8 mouse cellular contexts compared by ENCODE assay signal in the genomic region with DNA sequence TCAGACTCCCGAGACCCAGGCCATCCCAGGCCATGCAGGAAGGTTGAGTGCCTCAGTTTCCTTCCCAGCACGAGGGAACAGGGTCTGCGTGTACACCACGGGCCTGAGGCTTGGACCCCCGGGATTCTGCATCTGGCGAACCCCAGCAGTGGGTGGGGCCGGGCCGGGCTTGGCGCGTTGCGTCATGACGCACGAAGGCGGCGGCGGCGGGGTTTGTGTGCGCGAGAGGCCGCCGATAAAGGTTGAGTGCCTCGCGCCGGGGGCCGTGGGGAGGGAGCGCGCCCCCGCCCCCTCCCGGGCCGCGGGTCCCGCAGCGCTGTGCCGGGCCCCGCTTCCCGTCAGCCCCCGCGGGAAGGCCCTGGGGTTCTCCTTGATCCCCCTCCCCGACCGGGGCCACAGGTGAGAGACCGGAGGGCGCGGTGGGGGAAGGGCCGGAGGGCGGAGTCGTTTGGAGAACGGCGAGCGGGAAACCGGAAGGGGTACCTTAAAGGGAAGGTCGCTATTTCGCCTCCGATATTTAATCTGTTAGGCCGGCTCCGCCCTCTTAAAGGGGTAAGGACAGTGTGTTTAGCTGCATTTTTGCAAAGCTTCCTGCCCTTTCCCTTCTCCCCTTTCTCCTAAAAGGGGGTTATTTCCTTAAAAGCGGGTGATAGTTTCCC. TPM values are rescaled to one million over a fixed set of nuclear protein-coding genes. Genes with fewer than 3 reads are reported as not detected.
A peak's percentile ranks its signal among the peaks of the same experiment; 100 is the strongest.
DNase-seq lines count a peak whose midpoint lies in the region; ATAC-seq lines count a peak whose summit lies in the region.

A gene (plus strand): TSS at position 211 of the 659 bp plus-strand sequence.

- peak within 1 kb of the TSS; percentile 81 for H3K4me2 ChIP-seq in hindbrain, embryonic 11.5 days (replicated peaks; ENCODE audit: low read depth, low read length)

- H3K4me3 ChIP-seq in hindbrain, embryonic 11.5 days (ENCODE audit: low read depth, low read length) = peak within 1 kb of the TSS; percentile 65

- H3K9me3 ChIP-seq in hindbrain, embryonic 11.5 days (ENCODE audit: control insufficient read depth, low read length) = no peaks in the 10 kb centered on the region

- ATAC-seq in hindbrain, embryonic 11.5 days (ENCODE audit: low FRiP score) = peak; percentile 94

- no peaks in the 10 kb centered on the region for H3K27me3 ChIP-seq in hindbrain, embryonic 11.5 days (ENCODE audit: control insufficient read depth, insufficient read depth, low read length)

- 1% methylated on average over 43 of the region's 56 CpGs for WGBS in hindbrain, embryonic 11.5 days

- peak within 1 kb of the TSS; percentile 88 for H3K9ac ChIP-seq in hindbrain, embryonic 11.5 days (ENCODE audit: low read depth, low read length)

- H3K36me3 ChIP-seq in hindbrain, embryonic 11.5 days (ENCODE audit: control insufficient read depth, insufficient read depth, low read length) = 0 out of 2 replicates have a peak, but pooled peaks cover 7% of the 10 kb centered on the region

- H3K27ac ChIP-seq in hindbrain, embryonic 11.5 days (ENCODE audit: low read depth, low read length) = peak within 1 kb of the TSS; percentile 94

- DNase-seq in Muller cell, postnatal 12 days (ENCODE audit: inconsistent ontology term) = peak; percentile 95
- DNase-seq in cerebellum, adult 9-11 months = peak; percentile 95
- DNase-seq in frontal cortex, adult 2 months (ENCODE audit: extremely low spot score in 1 of 2, low spot score in 1 of 2) = peak; percentile 87 to 98
- DNase-seq in hindbrain, embryonic 11.5 days (ENCODE audit: low spot score) = peak; percentile 96
- peak; percentile 92 to 96 for DNase-seq in layer of hippocampus, postnatal 10 days (ENCODE audit: low spot score in 2 of 2)
- DNase-seq in lung, postnatal 10 days = peak; percentile 97
- peak; percentile 94 for DNase-seq in ovary, postnatal 36 days (ENCODE audit: low spot score)
- peak; percentile 95 for DNase-seq in thymus, postnatal 25 days

- peaks cover 4% of the 10 kb centered on the region; the same call in 1 of the 2 replicates for H3K4me1 ChIP-seq in hindbrain, embryonic 11.5 days (replicated peaks; ENCODE audit: control insufficient read depth, insufficient read depth, low read length)

RNA-seq across cellular contexts. Expression of the gene that starts here (rescaled TPM):
- polyA plus RNA-seq in frontal cortex, adult 2 months (2012; rRNA removed) = 9.6 and 10.8 TPM in 2 replicates
- 4.0 and 4.2 TPM in 2 replicates for polyA plus RNA-seq in hindbrain, embryonic 11.5 days (2014; fragmentation: Nextera tagmentation; extraction: Ambion mirVana)
- total RNA-seq in layer of hippocampus, postnatal 10 days (2021) = 10 to 100 TPM; 14.3 TPM

Comparison
In these comparisons a context has a peak if more than half of its experiments do, and no peak if none do; other contexts are left out.
1. Peak in every context shown above with its lines: DNase-seq, ATAC-seq, H3K4me3 ChIP-seq and H3K27ac ChIP-seq.